Mouse (Mus musculus): ENCODE results near the gene Sugt1.

Gene Sugt1

DNA sequence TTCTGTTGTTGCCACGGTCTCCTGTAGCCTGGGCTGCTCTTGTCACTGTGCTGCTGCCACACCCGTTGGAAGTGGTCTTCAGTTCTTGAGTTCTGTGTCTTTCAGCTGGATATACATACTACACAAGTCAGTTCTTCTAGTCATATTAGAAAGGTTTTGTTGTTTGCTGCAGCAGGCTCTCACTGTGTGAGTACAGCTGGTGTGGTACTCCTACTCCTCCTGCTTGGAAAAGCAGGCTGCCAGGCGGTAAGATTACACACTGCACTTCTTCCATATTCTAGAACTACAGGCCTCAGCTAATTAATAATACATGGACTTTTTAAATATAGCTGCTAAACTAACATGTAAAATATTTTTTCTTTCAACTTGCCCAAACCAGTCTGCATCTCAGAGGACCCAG lies 19.4 kb downstream of the Sugt1 start:
- DNase-seq (ENCODE audit: low spot score) = peak; percentile 38

DNA sequence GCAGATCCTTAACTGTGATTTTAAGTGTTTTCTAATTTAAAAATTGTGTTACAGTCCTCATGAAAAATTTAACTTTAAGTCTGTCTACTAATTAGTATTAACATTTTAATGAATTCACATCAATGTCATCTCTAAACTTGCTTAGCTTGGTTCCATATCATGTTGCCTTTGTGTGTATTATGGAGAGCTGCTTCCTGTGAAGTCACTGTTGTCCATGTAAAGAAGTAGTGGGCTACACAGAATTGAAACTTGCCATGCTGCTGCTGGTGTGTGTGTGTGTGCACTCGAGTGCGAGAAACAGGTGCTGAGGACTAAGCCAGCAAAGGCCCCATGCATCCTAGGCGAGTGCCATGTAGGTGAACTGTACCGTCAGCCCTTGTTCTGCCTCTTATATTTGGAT lies 19.9 kb downstream of the Sugt1 start:
- DNase-seq (ENCODE audit: low spot score) = no peak

DNA sequence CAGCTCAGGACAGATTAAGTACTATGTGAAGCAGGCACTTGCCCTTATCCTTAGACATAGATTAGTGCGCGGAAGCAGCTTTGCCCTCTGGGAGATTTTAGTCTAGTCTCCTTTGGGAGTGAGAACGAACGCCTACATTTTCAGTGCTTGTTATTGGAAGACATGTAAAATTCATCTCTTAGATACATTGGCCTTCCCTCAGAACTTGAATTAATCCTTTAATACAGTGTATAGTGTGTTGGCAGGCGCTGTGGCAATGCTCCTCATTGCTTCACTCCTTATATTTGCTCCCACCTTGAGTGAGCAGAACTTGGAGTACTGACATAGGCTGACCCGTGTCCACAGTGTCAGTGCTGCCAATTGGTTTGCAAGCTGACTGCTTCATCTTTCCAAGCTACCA lies 20.8 kb downstream of the Sugt1 start:
- no peak for DNase-seq (ENCODE audit: low spot score)

DNA sequence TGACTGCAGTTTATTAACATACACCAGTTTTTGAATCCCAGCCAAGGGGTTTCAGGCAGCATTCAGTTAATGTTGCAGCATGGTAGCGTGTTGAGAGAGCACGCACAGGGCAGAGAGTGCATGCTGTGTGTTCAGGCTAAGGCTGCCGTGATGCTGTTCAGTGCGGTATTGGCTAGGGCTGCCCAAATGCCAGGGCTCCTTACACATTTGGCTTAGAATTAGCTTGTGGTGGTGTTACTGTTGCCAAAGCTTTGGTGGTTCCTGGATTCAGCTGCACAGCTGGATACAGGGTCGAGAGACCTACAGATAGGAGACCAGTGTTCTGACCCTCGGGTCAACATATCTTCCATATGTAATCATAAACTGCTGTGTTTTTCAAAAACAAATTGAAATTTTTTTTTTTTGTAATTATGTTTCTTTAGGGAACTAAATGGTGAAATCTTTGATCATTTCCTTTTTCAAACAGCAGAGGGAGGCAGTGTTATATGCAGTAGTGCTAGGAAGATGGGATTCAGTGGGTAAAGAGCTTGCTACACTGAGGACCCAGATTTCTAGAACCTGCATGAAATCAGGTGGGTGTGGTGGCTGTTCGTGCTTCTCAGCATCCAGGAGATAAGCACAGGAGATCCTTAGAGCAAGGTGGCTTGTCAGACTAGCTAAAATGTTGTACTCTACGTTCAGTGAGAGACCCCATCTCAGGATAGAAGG lies 29.8 kb downstream of the Sugt1 start:
- DNase-seq (ENCODE audit: low spot score) = peak; percentile 29

DNA sequence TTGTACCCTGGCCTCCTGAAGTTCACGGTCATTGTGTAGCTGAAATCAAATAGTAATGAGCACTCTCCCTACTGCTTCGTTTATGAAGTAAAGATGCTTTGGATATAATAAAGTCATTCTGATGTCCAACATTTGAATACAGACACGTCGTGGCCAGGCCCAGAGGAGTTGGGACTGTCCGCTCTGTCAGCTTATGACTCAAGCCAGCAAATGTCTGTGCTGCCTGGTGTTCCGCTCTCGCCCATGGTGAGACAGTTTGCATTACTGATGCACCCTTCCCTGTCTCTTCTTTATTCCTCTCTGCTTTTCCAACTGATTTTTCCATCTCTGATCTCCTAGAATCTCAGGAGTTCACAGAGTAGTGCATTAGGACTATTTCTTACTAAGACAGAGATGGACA lies 32.3 kb downstream of the Sugt1 start:
- no peak for DNase-seq (ENCODE audit: low spot score)

GRCm38 (mm10) chr14:79621143-79621542 lies 33.7 kb downstream of the Sugt1 start:
- DNase-seq (ENCODE audit: low spot score) = no peak

GRCm38 (mm10) chr14:79632330-79632729 lies 44.8 kb downstream of the Sugt1 start:
- DNase-seq (ENCODE audit: low spot score) = no peak

DNA sequence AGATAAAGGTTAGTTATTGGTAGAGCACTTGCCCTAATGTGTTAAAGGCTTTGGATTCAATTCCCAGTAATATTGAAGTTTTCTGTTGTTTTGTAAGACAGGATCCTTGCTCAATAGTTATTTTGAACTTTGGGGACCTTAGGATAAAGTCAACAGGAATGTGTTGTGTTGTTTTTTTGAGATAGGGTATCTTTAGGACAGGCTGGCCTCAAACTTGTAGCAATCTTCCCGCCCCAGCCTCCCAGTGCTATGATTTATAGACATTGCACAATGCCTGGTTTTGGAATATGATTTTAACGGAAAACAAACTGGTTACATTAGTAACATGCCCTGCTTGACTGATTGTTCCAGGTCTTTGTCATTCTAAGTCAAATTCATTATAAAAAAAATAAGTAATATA lies 45.7 kb downstream of the Sugt1 start:
- no peak for DNase-seq (ENCODE audit: low spot score)

DNA sequence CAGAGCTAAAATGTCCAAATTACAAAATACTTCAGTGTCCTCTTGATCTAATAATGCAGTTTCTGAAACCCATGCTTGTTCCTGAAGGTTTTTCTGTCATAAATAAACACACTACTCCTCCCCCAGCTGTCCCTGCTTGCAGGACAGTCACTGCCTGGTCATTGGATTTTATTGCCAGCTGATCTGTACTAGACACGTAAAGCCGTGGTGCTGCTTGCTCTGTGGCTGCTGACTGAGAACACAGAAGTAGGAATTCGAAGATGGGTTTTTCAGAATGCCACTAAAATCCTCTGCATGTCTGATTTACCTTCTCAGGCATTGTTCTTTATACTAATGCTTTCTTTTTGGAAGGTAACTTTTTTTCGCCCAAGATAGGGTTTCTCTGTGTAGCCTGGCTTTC lies 49.3 kb downstream of the Sugt1 start:
- DNase-seq (ENCODE audit: low spot score) = no peak

DNA sequence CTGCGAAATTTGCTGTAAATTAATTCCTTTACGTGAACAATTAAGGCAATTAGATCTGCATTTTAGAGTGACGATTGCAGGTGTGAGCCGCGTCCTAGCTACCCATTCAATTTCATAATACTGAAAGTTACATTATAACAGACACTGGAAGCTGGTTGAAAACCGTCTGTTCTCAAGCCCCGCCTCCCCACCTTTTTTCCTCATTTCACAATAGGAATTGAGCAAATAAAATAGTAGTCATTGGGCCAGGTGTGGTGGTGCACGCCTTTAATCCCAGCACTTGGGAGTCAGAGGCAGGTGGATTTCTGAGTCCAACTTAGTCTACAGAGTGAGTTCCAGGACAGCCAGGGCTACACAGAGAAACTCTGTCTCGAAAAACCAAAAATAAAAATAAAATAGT lies 54.6 kb downstream of the Sugt1 start:
- DNase-seq (ENCODE audit: low spot score) = no peak

DNA sequence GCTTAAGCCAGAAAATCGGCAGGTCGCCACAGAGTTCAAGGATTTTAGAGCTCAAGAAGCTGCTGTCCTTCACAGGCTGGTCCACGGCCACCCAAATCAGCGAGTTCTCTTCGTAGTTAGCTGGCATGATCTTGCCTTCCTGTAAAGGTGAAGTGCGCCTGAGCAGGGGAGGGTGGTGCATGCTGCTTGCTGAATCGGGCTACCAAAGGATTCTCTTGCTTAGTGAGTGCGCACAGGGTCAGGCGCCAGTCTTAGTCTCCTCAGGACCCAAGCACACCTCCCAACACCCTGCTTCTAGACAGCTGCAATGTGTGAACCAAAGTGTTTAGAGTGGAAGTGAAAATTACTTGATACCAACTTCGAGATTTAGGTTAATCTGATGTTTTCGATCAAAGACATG lies 57.9 kb downstream of the Sugt1 start:
- no peak for DNase-seq (ENCODE audit: low spot score)

DNA sequence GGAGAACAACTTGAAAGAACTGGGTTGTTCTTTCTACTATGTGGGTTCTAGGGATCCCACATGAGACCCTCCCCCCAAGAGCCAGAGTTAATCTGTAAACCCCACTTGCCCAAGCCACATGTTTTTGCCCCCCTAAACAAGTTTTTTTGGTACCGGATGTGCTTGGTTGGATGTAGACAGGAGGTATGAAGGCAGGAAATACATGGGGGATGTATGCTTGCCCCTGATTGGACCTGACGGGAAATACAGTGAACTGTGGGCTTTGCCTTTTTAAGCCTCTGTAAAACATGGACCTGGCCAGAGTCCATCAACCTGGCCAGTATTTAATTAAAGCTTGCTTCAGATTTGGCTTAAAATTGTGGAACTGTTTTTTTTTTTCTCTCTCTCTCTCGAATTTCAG lies 62.2 kb downstream of the Sugt1 start:
- DNase-seq (ENCODE audit: low spot score) = no peak

DNA sequence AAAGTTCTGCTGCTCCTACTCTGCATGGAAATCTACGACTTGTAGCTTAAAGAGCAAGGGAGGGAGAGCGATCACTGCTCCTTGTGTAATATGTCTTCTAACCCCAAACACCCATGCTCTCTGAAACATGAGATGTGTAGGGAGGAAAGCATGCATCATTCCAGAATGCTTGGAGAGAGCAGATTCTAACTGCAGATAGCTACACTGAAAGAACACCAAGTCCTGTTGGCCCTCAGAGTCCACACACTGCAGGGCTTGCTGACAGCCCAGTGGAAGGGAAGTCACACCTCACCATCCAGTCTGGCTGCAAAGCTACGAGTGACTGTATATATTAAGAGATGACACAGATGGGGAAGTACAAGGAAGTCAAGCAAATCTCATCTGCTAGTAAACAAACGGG lies 65.2 kb downstream of the Sugt1 start:
- no peak for DNase-seq (ENCODE audit: low spot score)

- peak; percentile 66 for DNase-seq (ENCODE audit: low spot score)
Observed at GRCm38 (mm10) chr14:79658286-79658685, 70.8 kb downstream of the Sugt1 start.

DNA sequence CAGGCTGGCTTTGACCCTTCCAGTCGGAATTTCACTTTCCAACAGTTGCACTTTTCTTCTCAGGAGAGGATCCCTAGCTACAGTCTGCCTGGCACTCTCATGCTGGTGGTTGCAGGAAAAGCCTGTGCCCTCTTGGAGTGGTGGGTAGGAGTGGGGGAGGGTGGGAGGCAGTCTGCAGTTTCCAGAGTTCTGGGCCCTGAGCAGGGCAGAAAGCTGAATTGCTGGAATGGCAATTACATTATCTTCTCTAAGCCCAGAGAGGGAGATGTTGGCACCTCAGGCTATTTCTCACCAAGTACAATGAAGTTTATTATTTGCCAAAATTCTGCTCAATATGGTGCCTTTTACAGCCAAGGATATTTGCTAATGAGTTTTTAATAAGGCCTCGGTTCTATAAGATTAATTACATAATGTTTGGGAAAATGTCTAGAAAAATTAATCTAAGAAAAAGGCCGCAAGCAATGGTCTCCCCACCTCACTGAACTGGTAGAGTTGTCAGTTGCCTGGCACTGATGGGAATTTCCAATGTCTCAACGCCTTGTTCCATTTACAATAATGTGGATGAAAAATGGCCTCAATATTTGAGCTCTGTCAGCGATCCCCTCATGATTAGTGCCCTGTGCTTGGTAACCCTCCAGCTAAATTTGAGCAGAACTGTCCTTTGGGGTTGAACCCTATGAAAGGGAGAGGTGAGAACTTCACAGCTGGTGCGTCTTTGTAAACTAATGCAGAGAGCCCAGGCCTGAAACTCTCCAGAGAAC lies 71.4 kb downstream of the Sugt1 start:
- no peak for DNase-seq (ENCODE audit: low spot score)

DNA sequence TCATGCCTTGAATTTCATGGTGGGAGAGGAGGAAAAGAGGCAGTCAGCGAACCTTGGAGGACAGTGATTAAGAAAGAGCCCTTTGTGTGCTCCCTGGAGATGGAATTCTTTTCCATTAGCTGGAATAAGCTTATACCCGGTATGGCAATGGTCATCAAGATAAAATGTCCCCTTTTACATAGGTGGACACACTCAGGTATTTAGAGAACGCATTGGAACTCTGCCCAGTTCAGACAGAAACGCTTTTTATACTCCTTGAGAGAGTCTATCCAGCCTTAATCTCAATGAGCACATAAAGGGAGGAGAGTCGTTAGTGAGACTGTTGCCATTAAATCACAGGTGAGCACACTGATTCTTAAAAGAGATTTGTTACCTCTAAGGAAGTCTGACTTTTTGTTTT lies 73.0 kb downstream of the Sugt1 start:
- DNase-seq (ENCODE audit: low spot score) = no peak

- peak; percentile 53 for DNase-seq (ENCODE audit: low spot score)
Observed at GRCm38 (mm10) chr14:79661005-79661917, 73.8 kb downstream of the Sugt1 start.

GRCm38 (mm10) chr14:79662001-79662400 lies 74.5 kb downstream of the Sugt1 start, which contains the start of gene Cnmd:
TSS of gene Cnmd (minus strand) at chr14:79662170.
- no peak for DNase-seq (ENCODE audit: low spot score)

DNA sequence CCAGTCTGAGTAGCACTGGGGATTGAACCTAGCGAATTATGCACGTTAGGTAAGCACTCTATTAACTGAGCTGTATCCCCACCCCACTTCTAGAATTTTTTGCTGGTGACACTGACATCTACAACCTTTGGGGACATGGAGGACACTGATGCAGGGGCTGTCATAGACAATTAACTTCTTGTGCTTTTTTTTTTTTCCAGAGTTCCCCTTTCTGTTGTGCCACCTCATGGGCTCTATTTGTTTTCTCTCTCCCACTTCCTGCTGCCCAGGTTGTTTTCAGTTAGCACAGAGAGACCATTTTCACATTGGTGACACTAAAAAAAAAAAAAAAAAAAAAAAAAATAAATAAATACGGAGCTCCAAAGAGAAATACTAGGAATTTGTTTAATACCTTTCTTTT lies 83.5 kb downstream of the Sugt1 start:
- no peak for DNase-seq (ENCODE audit: low spot score)

GRCm38 (mm10) chr14:79672567-79672966 lies 85.1 kb downstream of the Sugt1 start:
- DNase-seq (ENCODE audit: low spot score) = no peak

DNA sequence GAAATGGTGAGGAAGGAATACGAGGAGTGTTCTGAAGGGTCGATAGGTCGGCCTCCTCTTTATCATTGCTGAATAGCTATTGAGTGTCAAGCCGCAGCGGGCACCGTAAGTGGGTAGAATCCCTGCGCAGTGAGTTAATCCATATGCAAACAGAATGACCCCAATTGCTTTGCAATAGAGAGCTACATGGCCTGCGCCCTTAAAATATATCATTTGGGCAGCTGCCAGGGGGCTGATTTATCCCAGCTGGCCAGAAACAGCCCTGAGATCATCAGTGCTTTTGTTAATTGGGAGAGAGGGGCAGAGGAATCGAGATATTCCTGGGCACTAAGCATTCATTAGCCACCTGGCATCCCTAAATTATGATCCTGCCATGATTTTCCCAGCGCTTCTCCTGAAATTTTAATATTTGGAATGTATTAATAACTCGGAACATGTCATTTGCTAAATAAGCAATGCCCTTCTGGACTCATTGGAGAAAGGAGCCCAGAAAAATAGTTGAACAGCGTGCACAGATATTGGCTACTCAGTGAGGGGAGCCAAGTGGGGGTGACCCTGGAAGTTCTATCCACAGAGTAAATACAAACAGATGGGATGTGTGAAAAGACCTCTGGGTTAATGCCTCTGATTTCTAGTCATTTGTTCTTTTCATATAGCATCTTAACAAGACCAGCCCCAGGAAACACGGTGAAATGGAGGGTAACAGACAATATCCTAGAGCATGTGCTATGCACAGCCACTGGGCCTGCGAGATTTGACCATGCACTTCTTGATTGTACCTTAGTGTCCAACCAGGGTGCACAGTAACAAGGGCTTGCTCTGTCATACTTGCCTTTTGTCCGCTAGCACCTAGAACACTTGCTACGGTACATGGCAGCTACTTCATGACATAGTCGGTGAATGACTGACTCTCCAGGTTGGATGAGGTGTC lies 85.9 kb downstream of the Sugt1 start:
- DNase-seq (ENCODE audit: low spot score) = no peak
